Mouse (Mus musculus): Measurements from ENCODE around the gene Gas7.

- no peak for TF ChIP-seq CTCF (IDR thresholded peaks at IDR 0.05; ENCODE audit: extremely low read depth, insufficient read depth, low read length)
- no peak for TF ChIP-seq POLR2A (IDR thresholded peaks at IDR 0.05; ENCODE audit: extremely low read depth, insufficient read depth, low read length)
Measured at GRCm38 (mm10) chr11:67608114-67608683, 153.0 kb downstream of the Gas7 start.
